Mouse (Mus musculus): ENCODE results near the gene Pard6b. TPM values are rescaled to one million over a fixed set of nuclear protein-coding genes. Genes with fewer than 3 reads are reported as not detected.
"Not testable (repeated sequence)": the region's sequence is repeated elsewhere in the genome, so short reads cannot be mapped to it uniquely, and the experiment has no call there.

The Pard6b gene
- polyA plus RNA-seq, 1 experiment from 2014 or later, result 2.9 TPM

DNA sequence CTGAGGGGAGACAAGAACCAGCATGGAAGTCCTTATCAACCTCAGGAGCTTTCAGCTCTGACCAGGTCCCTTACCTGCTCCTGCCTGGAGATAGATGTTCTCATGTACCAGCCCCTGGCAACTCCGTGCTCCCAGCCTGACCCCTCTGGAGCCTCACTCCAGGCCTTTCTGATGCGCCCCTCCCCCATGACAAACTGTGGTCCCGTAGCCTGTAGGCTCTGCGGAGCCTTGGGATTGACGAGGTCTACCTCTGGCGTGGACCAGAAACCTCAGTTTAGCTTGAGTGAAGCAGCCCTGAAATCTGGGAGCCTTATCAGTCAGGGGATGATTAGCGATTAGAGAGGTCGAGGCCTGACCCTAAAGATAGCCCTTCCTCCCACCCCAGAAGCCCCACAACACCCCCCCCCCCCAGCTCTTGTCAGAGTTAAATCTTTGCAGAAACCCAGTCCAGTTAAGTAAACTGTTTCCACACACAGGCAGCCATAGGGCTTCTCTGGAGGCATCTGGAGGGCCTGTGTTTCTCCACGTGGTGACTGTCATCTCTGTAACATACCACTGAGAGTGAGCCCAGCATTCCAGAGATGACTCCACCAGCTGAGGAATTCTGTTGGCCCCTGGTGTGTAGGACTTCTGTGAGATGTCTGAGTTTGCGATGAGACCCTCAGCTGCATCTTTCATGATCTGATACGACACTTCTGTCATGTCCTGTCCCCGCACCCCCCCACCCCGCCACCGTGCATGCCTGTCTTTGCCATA lies 24.7 kb upstream of the Pard6b start:
- Histone ChIP-seq H3K4me1 (ENCODE audit: control insufficient read depth, insufficient read depth, low read length) (peaks cover 14% of the 10 kb centered on the region; the same call in 1 of the 2 replicates), H3K27ac (replicated peaks; ENCODE audit: low read depth, low read length) (peak overlapping the region; percentile 76), H3K9me3 (ENCODE audit: control insufficient read depth, low read length) (no peaks in the 10 kb centered on the region), H3K27me3 (replicated peaks; ENCODE audit: control insufficient read depth, insufficient read depth, low read length) (0 out of 2 replicates have a peak, but pooled peaks cover 4% of the 10 kb centered on the region), H3K4me2 (ENCODE audit: low read depth, low read length) (peak overlapping the region; percentile 8; the same call in 1 of the 2 replicates), H3K36me3 (ENCODE audit: control insufficient read depth, insufficient read depth, low read length) (no peaks in the 10 kb centered on the region), H3K4me3 (ENCODE audit: low read depth, low read length) (no peak overlapping the region), H3K9ac (ENCODE audit: low read depth, low read length) (no peak overlapping the region)
- ATAC-seq (ENCODE audit: low read depth) (peak; percentile 47), DNase-seq (ENCODE audit: low spot score) (peak; percentile 71)
- WGBS, result 13% methylated on average over 14 of the region's 14 CpGs

DNA sequence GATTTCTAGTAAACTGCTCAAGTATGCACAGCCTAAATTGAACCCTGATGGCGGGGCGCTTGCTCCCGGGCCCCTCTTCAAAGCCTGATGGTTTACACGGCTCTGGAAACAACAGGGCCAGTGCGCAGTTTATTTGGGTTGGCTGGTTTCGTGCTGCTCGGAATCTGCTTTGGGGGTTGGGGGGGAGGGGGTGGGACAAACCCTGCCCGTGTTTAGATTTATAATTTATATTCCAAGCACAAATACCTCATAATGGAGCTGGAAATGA lies 24.2 kb upstream of the Pard6b start:
- H3K9me3 ChIP-seq (ENCODE audit: control insufficient read depth, low read length), result no peaks in the 10 kb centered on the region
- peaks cover 14% of the 10 kb centered on the region; the same call in 1 of the 2 replicates for H3K4me1 ChIP-seq (ENCODE audit: control insufficient read depth, insufficient read depth, low read length)
- peak; percentile 47 for ATAC-seq (ENCODE audit: low read depth)
- no peaks in the 10 kb centered on the region for H3K27me3 ChIP-seq (replicated peaks; ENCODE audit: control insufficient read depth, insufficient read depth, low read length)
- H3K27ac ChIP-seq (replicated peaks; ENCODE audit: low read depth, low read length), result peak overlapping the region; percentile 76
- H3K4me2 ChIP-seq (ENCODE audit: low read depth, low read length), result peak overlapping the region; percentile 8; the same call in 1 of the 2 replicates
- no peak overlapping the region for H3K4me3 ChIP-seq (ENCODE audit: low read depth, low read length)
- H3K36me3 ChIP-seq (ENCODE audit: control insufficient read depth, insufficient read depth, low read length), result no peaks in the 10 kb centered on the region
- 20% methylated on average over 8 of the region's 8 CpGs for WGBS
- no peak overlapping the region; the same call in 1 of the 2 replicates for H3K9ac ChIP-seq (ENCODE audit: low read depth, low read length)
- peak; percentile 74 for DNase-seq (ENCODE audit: low spot score)

- H3K27ac ChIP-seq (replicated peaks; ENCODE audit: low read depth, low read length); H3K9ac ChIP-seq (ENCODE audit: low read depth, low read length); H3K4me2 ChIP-seq (ENCODE audit: low read depth, low read length); H3K27me3 ChIP-seq (replicated peaks; ENCODE audit: control insufficient read depth, insufficient read depth, low read length); ATAC-seq (ENCODE audit: low read depth); DNase-seq (ENCODE audit: low spot score); H3K9me3 ChIP-seq (ENCODE audit: control insufficient read depth, low read length); H3K36me3 ChIP-seq (ENCODE audit: control insufficient read depth, insufficient read depth, low read length); H3K4me3 ChIP-seq (ENCODE audit: low read depth, low read length): not testable (repeated sequence)
- H3K4me1 ChIP-seq (ENCODE audit: control insufficient read depth, insufficient read depth, low read length), result peaks cover 14% of the 10 kb centered on the region; the same call in 1 of the 2 replicates
- 58% methylated on average over 2 of the region's 2 CpGs for WGBS
These were observed 22.9 kb upstream of the Pard6b start for GRCm38 (mm10) chr2:168057876-168058275.

- no peak for DNase-seq (ENCODE audit: low spot score)
- Histone ChIP-seq H3K27ac (replicated peaks; ENCODE audit: low read depth, low read length) (no peak overlapping the region), H3K4me2 (ENCODE audit: low read depth, low read length) (no peak overlapping the region), H3K27me3 (replicated peaks; ENCODE audit: control insufficient read depth, insufficient read depth, low read length) (no peaks in the 10 kb centered on the region), H3K4me1 (ENCODE audit: control insufficient read depth, insufficient read depth, low read length) (peaks cover 14% of the 10 kb centered on the region; the same call in 1 of the 2 replicates), H3K4me3 (ENCODE audit: low read depth, low read length) (no peak overlapping the region), H3K36me3 (ENCODE audit: control insufficient read depth, insufficient read depth, low read length) (no peaks in the 10 kb centered on the region), H3K9me3 (ENCODE audit: control insufficient read depth, low read length) (no peaks in the 10 kb centered on the region), H3K9ac (ENCODE audit: low read depth, low read length) (no peak overlapping the region)
- ATAC-seq (ENCODE audit: low read depth), result no peak
- 27% methylated on average over 13 of the region's 13 CpGs for whole genome bisulfite sequencing
These were observed 22.2 kb upstream of the Pard6b start for GRCm38 (mm10) chr2:168058488-168059199.

GRCm38 (mm10) chr2:168059200-168059790 lies 21.5 kb upstream of the Pard6b start:
- no peaks in the 10 kb centered on the region for H3K36me3 ChIP-seq (ENCODE audit: control insufficient read depth, insufficient read depth, low read length)
- no peaks in the 10 kb centered on the region for H3K9me3 ChIP-seq (ENCODE audit: control insufficient read depth, low read length)
- H3K27ac ChIP-seq (replicated peaks; ENCODE audit: low read depth, low read length), result no peak overlapping the region
- peaks cover 14% of the 10 kb centered on the region; the same call in 1 of the 2 replicates for H3K4me1 ChIP-seq (ENCODE audit: control insufficient read depth, insufficient read depth, low read length)
- no peak overlapping the region for H3K4me2 ChIP-seq (ENCODE audit: low read depth, low read length)
- no peaks in the 10 kb centered on the region for H3K27me3 ChIP-seq (replicated peaks; ENCODE audit: control insufficient read depth, insufficient read depth, low read length)
- 69% methylated on average over 6 of the region's 6 CpGs for WGBS
- DNase-seq (ENCODE audit: low spot score) (no peak), ATAC-seq (ENCODE audit: low read depth) (no peak)
- no peak overlapping the region for H3K4me3 ChIP-seq (ENCODE audit: low read depth, low read length)
- no peak overlapping the region for H3K9ac ChIP-seq (ENCODE audit: low read depth, low read length)

DNA sequence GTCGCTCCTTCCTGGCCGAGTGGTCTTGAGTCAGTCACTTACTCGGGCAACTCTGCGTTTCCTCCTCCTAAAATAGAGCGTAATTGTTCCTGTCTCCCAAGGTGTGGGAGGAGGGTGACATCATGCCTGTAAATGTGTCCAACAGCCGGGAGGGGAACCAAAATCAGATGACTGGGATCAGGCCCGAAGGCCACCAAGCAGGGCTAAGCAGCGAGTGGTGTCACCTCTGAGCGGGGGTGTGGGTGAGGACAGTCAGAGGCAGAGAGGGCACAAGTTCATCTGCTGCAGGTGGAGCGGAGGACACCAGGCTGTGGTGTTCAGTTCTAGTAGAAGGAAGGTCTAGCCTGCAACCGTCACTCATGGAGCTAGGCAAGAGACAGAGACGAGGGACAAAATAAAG lies 17.1 kb upstream of the Pard6b start:
- H3K36me3 ChIP-seq (ENCODE audit: control insufficient read depth, insufficient read depth, low read length), result no peaks in the 10 kb centered on the region
- 0 out of 2 replicates have a peak, but pooled peaks cover 3% of the 10 kb centered on the region for H3K4me1 ChIP-seq (ENCODE audit: control insufficient read depth, insufficient read depth, low read length)
- DNase-seq (ENCODE audit: low spot score), result no peak
- no peaks in the 10 kb centered on the region for H3K27me3 ChIP-seq (replicated peaks; ENCODE audit: control insufficient read depth, insufficient read depth, low read length)
- ATAC-seq (ENCODE audit: low read depth), result no peak
- H3K27ac ChIP-seq (replicated peaks; ENCODE audit: low read depth, low read length), result no peak overlapping the region
- 84% methylated on average over 12 of the region's 12 CpGs for WGBS
- H3K9ac ChIP-seq (ENCODE audit: low read depth, low read length), result no peak overlapping the region
- H3K4me2 ChIP-seq (ENCODE audit: low read depth, low read length), result no peak overlapping the region
- no peaks in the 10 kb centered on the region for H3K9me3 ChIP-seq (ENCODE audit: control insufficient read depth, low read length)
- no peak overlapping the region for H3K4me3 ChIP-seq (ENCODE audit: low read depth, low read length)

DNA sequence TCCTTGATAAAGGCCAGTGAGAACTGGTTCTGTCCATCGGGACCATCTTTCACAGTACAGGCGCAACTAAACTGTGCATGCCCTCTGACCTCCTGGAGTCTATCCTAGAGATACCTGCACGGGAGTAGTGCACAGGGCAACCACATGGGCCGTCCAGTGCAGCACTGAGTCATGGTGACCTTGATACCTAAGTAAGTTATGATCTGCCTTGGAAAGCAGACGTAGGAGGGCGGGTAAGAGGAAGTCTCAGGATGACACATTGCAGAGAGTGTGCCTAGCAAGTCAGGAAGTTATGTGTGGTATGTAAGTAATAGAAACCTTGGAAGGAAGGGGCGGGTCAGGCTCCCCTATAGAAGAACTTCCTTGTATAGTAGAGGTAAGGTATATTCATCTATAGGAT lies 15.3 kb upstream of the Pard6b start:
- H3K9me3 ChIP-seq (ENCODE audit: control insufficient read depth, low read length), result no peaks in the 10 kb centered on the region
- 75% methylated on average over 7 of the region's 7 CpGs for WGBS
- DNase-seq (ENCODE audit: low spot score) (no peak), ATAC-seq (ENCODE audit: low read depth) (no peak)
- H3K27me3 ChIP-seq (replicated peaks; ENCODE audit: control insufficient read depth, insufficient read depth, low read length), result no peaks in the 10 kb centered on the region
- no peak overlapping the region for H3K4me3 ChIP-seq (ENCODE audit: low read depth, low read length)
- H3K4me2 ChIP-seq (ENCODE audit: low read depth, low read length), result no peak overlapping the region
- H3K27ac ChIP-seq (replicated peaks; ENCODE audit: low read depth, low read length), result no peak overlapping the region
- H3K4me1 ChIP-seq (ENCODE audit: control insufficient read depth, insufficient read depth, low read length), result 0 out of 2 replicates have a peak, but pooled peaks cover 3% of the 10 kb centered on the region
- H3K9ac ChIP-seq (ENCODE audit: low read depth, low read length), result no peak overlapping the region
- H3K36me3 ChIP-seq (ENCODE audit: control insufficient read depth, insufficient read depth, low read length), result no peaks in the 10 kb centered on the region

- H3K9me3 ChIP-seq (ENCODE audit: control insufficient read depth, low read length), result no peaks in the 10 kb centered on the region
- no peak overlapping the region for H3K9ac ChIP-seq (ENCODE audit: low read depth, low read length)
- WGBS, result 56% methylated on average over 8 of the region's 8 CpGs
- H3K4me2 ChIP-seq (ENCODE audit: low read depth, low read length), result no peak overlapping the region
- DNase-seq (ENCODE audit: low spot score) (no peak), ATAC-seq (ENCODE audit: low read depth) (no peak)
- H3K36me3 ChIP-seq (ENCODE audit: control insufficient read depth, insufficient read depth, low read length), result no peaks in the 10 kb centered on the region
- H3K27ac ChIP-seq (replicated peaks; ENCODE audit: low read depth, low read length), result no peak overlapping the region; the same call in 1 of the 2 replicates
- H3K27me3 ChIP-seq (replicated peaks; ENCODE audit: control insufficient read depth, insufficient read depth, low read length), result no peaks in the 10 kb centered on the region
- no peak overlapping the region for H3K4me3 ChIP-seq (ENCODE audit: low read depth, low read length)
- 0 out of 2 replicates have a peak, but pooled peaks cover 3% of the 10 kb centered on the region for H3K4me1 ChIP-seq (ENCODE audit: control insufficient read depth, insufficient read depth, low read length)
These were observed 14.0 kb upstream of the Pard6b start for GRCm38 (mm10) chr2:168066783-168067182.

Measured in embryonic facial prominence, embryonic 14.5 days (tissue).